In genomic region chr10:23150401-23150800, GRCm38 (mm10) we compare ENCODE assay signal across 8 mouse cellular contexts.
DNase-seq lines count a peak whose midpoint lies in the region; ATAC-seq and TF ChIP-seq lines count a peak whose summit lies in the region.

No protein-coding gene starts in this region.

- no peaks in the 10 kb centered on the region for H3K4me1 ChIP-seq in limb, embryonic 11.5 days (ENCODE audit: control insufficient read depth, insufficient read depth, low read length)
- H3K4me1 ChIP-seq in limb, embryonic 10.5 days = no peaks in the 10 kb centered on the region
- no peaks in the 10 kb centered on the region; the same call in 1 of the 2 replicates for H3K4me1 ChIP-seq in bone marrow macrophage, adult 2 months (ENCODE audit: control insufficient read depth, insufficient read depth, low read length)

- no peak overlapping the region for H3K4me2 ChIP-seq in limb, embryonic 11.5 days (ENCODE audit: low read depth, severe bottlenecking)

- H3K9me3 ChIP-seq in limb, embryonic 11.5 days (ENCODE audit: control insufficient read depth, low read length) = no peaks in the 10 kb centered on the region
- no peaks in the 10 kb centered on the region for H3K9me3 ChIP-seq in limb, embryonic 10.5 days (replicated peaks)

- TF ChIP-seq POLR2A in bone marrow macrophage, adult 2 months (IDR thresholded peaks at IDR 0.05; ENCODE audit: borderline replicate concordance, low read depth, low read length) = no peak

- H3K9ac ChIP-seq in limb, embryonic 11.5 days (ENCODE audit: low read length) = no peak overlapping the region

- H3K36me3 ChIP-seq in limb, embryonic 11.5 days (ENCODE audit: control insufficient read depth, insufficient read depth, low read length) = no peaks in the 10 kb centered on the region
- H3K36me3 ChIP-seq in limb, embryonic 10.5 days = peaks cover 18% of the 10 kb centered on the region

- WGBS in limb, embryonic 11.5 days = 94% methylated on average over 3 of the region's 3 CpGs
- 91% methylated on average over 3 of the region's 3 CpGs for WGBS in limb, embryonic 10.5 days

- no peak for ATAC-seq in limb, embryonic 11.5 days (ENCODE audit: insufficient number of reproducible peaks, low FRiP score, low TSS enrichment, low read depth)
- ATAC-seq in frontal cortex, adult (ENCODE audit: low TSS enrichment) = no peak
- ATAC-seq in megakaryocyte-erythroid progenitor cell, adult 5-6 weeks (replicated peaks; ENCODE audit: low FRiP score, low TSS enrichment, poor library complexity, severe bottlenecking) = no peak

- peak; percentile 28; the same call in 1 of the 2 replicates for TF ChIP-seq CTCF in bone marrow macrophage, adult 2 months (IDR thresholded peaks at IDR 0.05; ENCODE audit: low read depth, low read length)

- DNase-seq in adrenal gland, postnatal 10 days = peak; percentile 31
- DNase-seq in adrenal gland, postnatal 25 days = no peak
- peak; percentile 45 for DNase-seq in limb, embryonic 11.5 days (ENCODE audit: low spot score)
- no peak for DNase-seq in limb, embryonic 10.5 days (ENCODE audit: low spot score)
- peak; percentile 1 for DNase-seq in naive thymus-derived CD4-positive, alpha-beta T cell, adult 2 months (ENCODE audit: low read depth)

- H3K4me3 ChIP-seq in limb, embryonic 11.5 days (ENCODE audit: low read depth, low read length) = no peak overlapping the region
- H3K4me3 ChIP-seq in limb, embryonic 10.5 days = no peak overlapping the region
- H3K4me3 ChIP-seq in bone marrow macrophage, adult 2 months (ENCODE audit: insufficient read depth, low read length) = no peak overlapping the region

- no peaks in the 10 kb centered on the region for H3K27me3 ChIP-seq in limb, embryonic 11.5 days (ENCODE audit: control insufficient read depth, insufficient read depth, low read length)
- H3K27me3 ChIP-seq in limb, embryonic 10.5 days (ENCODE audit: low read depth, poor library complexity, severe bottlenecking) = no peaks in the 10 kb centered on the region

- no peak overlapping the region for H3K27ac ChIP-seq in limb, embryonic 11.5 days (replicated peaks; ENCODE audit: low read depth, low read length)
- H3K27ac ChIP-seq in limb, embryonic 10.5 days = no peak overlapping the region
- no peak overlapping the region for H3K27ac ChIP-seq in bone marrow macrophage, adult 2 months (ENCODE audit: insufficient read depth, low read depth, low read length)

Comparison
In these comparisons a context has a peak if more than half of its experiments do, and no peak if none do; other contexts are left out.
1. DNase-seq: peak in adrenal gland, postnatal 10 days (single experiment), limb, embryonic 11.5 days (single experiment) and naive thymus-derived CD4-positive, alpha-beta T cell, adult 2 months (single experiment); none in adrenal gland, postnatal 25 days (single experiment) and limb, embryonic 10.5 days (single experiment).